Mouse (Mus musculus) small intestine, adult 2 months (tissue): ENCODE measurements around the gene Jun.

ENCODE experiments used
- CTCF ChIP-seq: fragments of 200-500 bp; IDR thresholded peaks from 2 replicates; pipeline ENCODE4 v1.5.1; 2012; ENCODE audit warnings: low read depth, mild to moderate bottlenecking, control low read depth, inconsistent platforms, low read length, moderate library complexity, mixed read lengths; ENCODE audit not compliant: insufficient replicate concordance, insufficient read length; ENCODE audit errors: extremely low read depth
- POLR2A ChIP-seq: fragments of 200-500 bp; IDR thresholded peaks from 2 replicates; pipeline ENCODE4 v1.6.1; 2012; ENCODE audit warnings: low read depth, mild to moderate bottlenecking, control low read depth, inconsistent platforms, low read length, moderate library complexity

GRCm38 (mm10) chr4:95012256-95012655 is 39.8 kb downstream of the Jun start:
- TF ChIP-seq CTCF, result no peak
- TF ChIP-seq POLR2A, result no peak
